Mouse (Mus musculus) heart, embryonic 10.5 days (tissue): ENCODE data around the gene Rapgef2. TPM values are rescaled to one million over a fixed set of nuclear protein-coding genes. Genes with fewer than 3 reads are reported as not detected.

ENCODE experiments used
- DNase-seq: peaks from one replicate; pipeline ENCODE4 v3.0.0-alpha.2; 2017; ENCODE audit warnings: low spot score
- H3K27ac ChIP-seq: fragments of 300-500 bp; sonication (generic); 2 replicates; pipeline ENCODE4 v1.5.1; 2016; ENCODE audit warnings: mild to moderate bottlenecking
- H3K27me3 ChIP-seq: fragments of 300-500 bp; sonication (generic); 2 replicates; pipeline ENCODE4 v1.6.1; 2016; ENCODE audit warnings: mild to moderate bottlenecking; ENCODE audit not compliant: poor library complexity, insufficient read depth, severe bottlenecking
- H3K36me3 ChIP-seq: fragments of 300-500 bp; sonication (generic); 2 replicates; pipeline ENCODE4 v1.6.1; 2016; ENCODE audit warnings: mild to moderate bottlenecking, moderate library complexity
- H3K4me1 ChIP-seq: fragments of 300-500 bp; sonication (generic); 2 replicates; pipeline ENCODE4 v1.6.1; 2016; ENCODE audit warnings: mild to moderate bottlenecking
- H3K4me3 ChIP-seq: fragments of 300-500 bp; sonication (generic); 2 replicates; pipeline ENCODE4 v1.5.1; 2016; ENCODE audit warnings: mild to moderate bottlenecking, moderate library complexity
- H3K9me3 ChIP-seq: fragments of 300-500 bp; sonication (generic); 2 replicates; pipeline ENCODE4 v1.6.1; 2016; ENCODE audit warnings: mild to moderate bottlenecking, moderate library complexity
- WGBS: fragments of 180-500 bp; shearing (Covaris S2); methylation state at CpG from one replicate; pipeline ENCODE4 v1.1.7; 2016; 5-methylcytosine and 5-hydroxymethylcytosine counted together
- polyA plus RNA-seq: library from polyadenylated mRNA; unstranded; fragments of >200 nt; fragmentation: Nextera tagmentation; extraction: Ambion mirVana; gene quantifications from 2 replicates; pipeline ENCODE4 v1.2.1, GENCODE M21; 2016

Rapgef2 gene
- polyA plus RNA-seq, 1 experiment from 2014 or later, result 4.4 TPM

DNA sequence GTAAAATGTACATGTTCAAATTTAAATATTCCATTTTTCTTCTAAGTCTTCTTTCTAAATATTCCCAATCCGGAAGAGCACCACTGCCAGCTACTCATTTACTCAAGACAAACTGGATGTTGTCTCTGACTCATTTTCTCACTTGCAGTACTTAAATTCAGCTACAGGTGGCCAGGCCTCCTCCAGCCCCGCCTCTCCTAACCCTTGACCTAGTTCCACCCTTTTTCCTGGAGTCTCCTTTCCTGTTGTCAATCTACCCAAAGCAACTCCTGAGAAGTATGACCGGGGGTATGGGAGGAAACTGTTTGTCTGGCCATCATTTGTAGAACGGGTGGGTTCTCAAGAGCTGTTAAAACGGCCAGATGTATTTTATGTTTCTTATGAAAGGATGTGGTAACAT lies 9.7 kb upstream of the Rapgef2 start:
- H3K4me3 ChIP-seq, result no peak overlapping the region
- H3K9me3 ChIP-seq, result no peaks in the 10 kb centered on the region
- no peak overlapping the region for H3K27ac ChIP-seq
- no peaks in the 10 kb centered on the region for H3K36me3 ChIP-seq
- no peaks in the 10 kb centered on the region for H3K4me1 ChIP-seq
- 59% methylated on average over 5 of the region's 5 CpGs for WGBS
- H3K27me3 ChIP-seq, result no peaks in the 10 kb centered on the region
- no peak for DNase-seq

DNA sequence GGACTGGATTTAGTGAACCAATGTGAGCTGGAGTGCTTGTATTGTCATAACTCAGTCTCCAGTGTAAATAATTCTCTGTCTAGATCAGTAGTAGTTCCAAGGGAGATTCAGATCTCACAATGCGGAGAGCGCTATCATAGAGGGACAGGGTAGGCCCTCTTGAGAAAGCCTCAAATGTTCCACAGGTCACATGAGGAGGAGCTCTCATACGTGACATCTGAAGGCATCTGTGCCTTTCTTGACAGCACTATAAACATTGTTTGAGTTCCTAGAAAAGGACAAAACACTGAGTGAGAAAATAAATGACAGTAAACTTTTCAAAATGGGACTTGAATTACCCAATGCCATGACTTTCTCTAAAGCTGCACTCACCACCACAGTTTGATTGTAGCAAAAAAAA lies 8.4 kb upstream of the Rapgef2 start:
- H3K27ac ChIP-seq, result no peak overlapping the region
- H3K27me3 ChIP-seq, result no peaks in the 10 kb centered on the region
- no peak overlapping the region for H3K4me3 ChIP-seq
- H3K4me1 ChIP-seq, result no peaks in the 10 kb centered on the region
- no peak for DNase-seq
- H3K36me3 ChIP-seq, result no peaks in the 10 kb centered on the region
- 87% methylated on average over 3 of the region's 3 CpGs for WGBS
- H3K9me3 ChIP-seq, result no peaks in the 10 kb centered on the region

- Histone ChIP-seq H3K4me3 (no peak overlapping the region), H3K27ac (no peak overlapping the region), H3K9me3 (no peaks in the 10 kb centered on the region), H3K36me3 (no peaks in the 10 kb centered on the region), H3K4me1 (no peaks in the 10 kb centered on the region), H3K27me3 (no peaks in the 10 kb centered on the region)
- WGBS, result 66% methylated on average over 4 of the region's 4 CpGs
- DNase-seq, result no peak
These were observed 6.7 kb upstream of the Rapgef2 start for GRCm38 (mm10) chr3:79293023-79293422.

- H3K27ac ChIP-seq, result no peak overlapping the region
- H3K27me3 ChIP-seq, result no peaks in the 10 kb centered on the region
- H3K4me1 ChIP-seq, result peaks cover 17% of the 10 kb centered on the region
- WGBS, result 69% methylated on average over 3 of the region's 3 CpGs
- no peaks in the 10 kb centered on the region for H3K36me3 ChIP-seq
- H3K4me3 ChIP-seq, result no peak overlapping the region
- no peak for DNase-seq
- H3K9me3 ChIP-seq, result no peaks in the 10 kb centered on the region
These were observed 2.7 kb upstream of the Rapgef2 start for GRCm38 (mm10) chr3:79289050-79289449.

- Histone ChIP-seq H3K4me1 (peaks cover 27% of the 10 kb centered on the region), H3K9me3 (no peaks in the 10 kb centered on the region), H3K27ac (peak overlapping the region; percentile 97), H3K4me3 (peak overlapping the region; percentile 93), H3K36me3 (no peaks in the 10 kb centered on the region), H3K27me3 (no peaks in the 10 kb centered on the region)
- DNase-seq, result no peak
- 17% methylated on average over 17 of the region's 17 CpGs for WGBS
These were observed 1.6 kb upstream of the Rapgef2 start for GRCm38 (mm10) chr3:79287699-79288458.

DNA sequence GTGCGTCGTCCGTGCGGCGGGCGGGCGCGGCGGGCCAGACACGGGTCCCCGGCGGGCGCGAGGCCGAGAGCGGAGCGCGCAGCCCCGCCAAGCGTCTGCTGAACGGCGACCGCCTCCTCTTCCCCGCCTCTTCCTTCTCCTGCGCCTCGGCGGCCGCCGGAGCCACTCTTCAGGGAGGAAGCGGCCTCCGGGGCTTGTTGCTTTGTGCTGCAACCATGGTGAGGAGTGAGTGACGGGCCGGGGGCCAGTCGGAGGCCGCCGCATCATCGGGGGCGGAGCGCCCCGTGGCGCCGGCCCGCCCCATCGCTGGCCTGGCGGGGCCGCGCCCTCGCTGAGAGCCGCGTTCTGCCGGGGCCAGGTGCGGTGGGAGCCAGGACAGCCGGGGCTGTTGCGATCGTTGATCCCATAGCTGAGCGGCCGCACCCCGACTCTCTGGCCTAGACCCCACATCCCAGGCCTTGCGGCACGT lies 825 bp upstream of the Rapgef2 start:
- Histone ChIP-seq H3K4me3 (peak overlapping the region; percentile 93), H3K9me3 (no peaks in the 10 kb centered on the region), H3K27ac (peak overlapping the region; percentile 97), H3K27me3 (no peaks in the 10 kb centered on the region), H3K4me1 (peaks cover 28% of the 10 kb centered on the region), H3K36me3 (no peaks in the 10 kb centered on the region)
- peak; percentile 98 for DNase-seq
- under 1% methylated on average over 60 of the region's 60 CpGs for WGBS

GRCm38 (mm10) chr3:79286031-79286375 lies 314 bp downstream of the Rapgef2 start:
- no peaks in the 10 kb centered on the region for H3K9me3 ChIP-seq
- peak overlapping the region; percentile 97 for H3K27ac ChIP-seq
- H3K4me3 ChIP-seq, result peak overlapping the region; percentile 93
- no peaks in the 10 kb centered on the region for H3K27me3 ChIP-seq
- DNase-seq, result no peak
- 1% methylated on average over 10 of the region's 10 CpGs for WGBS
- H3K36me3 ChIP-seq, result no peaks in the 10 kb centered on the region
- peaks cover 28% of the 10 kb centered on the region for H3K4me1 ChIP-seq

GRCm38 (mm10) chr3:79285097-79285675 lies 1.1 kb downstream of the Rapgef2 start:
- Histone ChIP-seq H3K4me3 (peak overlapping the region; percentile 93), H3K27me3 (no peaks in the 10 kb centered on the region), H3K4me1 (peaks cover 28% of the 10 kb centered on the region), H3K36me3 (no peaks in the 10 kb centered on the region), H3K9me3 (no peaks in the 10 kb centered on the region), H3K27ac (no peak overlapping the region)
- WGBS, result 59% methylated on average over 13 of the region's 13 CpGs
- no peak for DNase-seq

GRCm38 (mm10) chr3:79283976-79284375 lies 2.3 kb downstream of the Rapgef2 start:
- no peaks in the 10 kb centered on the region for H3K36me3 ChIP-seq

GRCm38 (mm10) chr3:79283031-79283430 lies 3.3 kb downstream of the Rapgef2 start:
- Histone ChIP-seq H3K36me3 (no peaks in the 10 kb centered on the region), H3K27me3 (no peaks in the 10 kb centered on the region), H3K4me3 (no peak overlapping the region), H3K27ac (no peak overlapping the region), H3K4me1 (peaks cover 30% of the 10 kb centered on the region), H3K9me3 (no peaks in the 10 kb centered on the region)
- DNase-seq, result no peak
- 50% methylated on average over 2 of the region's 2 CpGs for whole genome bisulfite sequencing

More at GRCm38 (mm10) chr3:79283976-79284375, 2.3 kb downstream of the Rapgef2 start:
- no peaks in the 10 kb centered on the region for H3K9me3 ChIP-seq
- WGBS, result 80% methylated on average over 3 of the region's 3 CpGs
- DNase-seq, result no peak
- peaks cover 28% of the 10 kb centered on the region for H3K4me1 ChIP-seq
- H3K4me3 ChIP-seq, result no peak overlapping the region
- H3K27ac ChIP-seq, result no peak overlapping the region
- H3K27me3 ChIP-seq, result no peaks in the 10 kb centered on the region

DNA sequence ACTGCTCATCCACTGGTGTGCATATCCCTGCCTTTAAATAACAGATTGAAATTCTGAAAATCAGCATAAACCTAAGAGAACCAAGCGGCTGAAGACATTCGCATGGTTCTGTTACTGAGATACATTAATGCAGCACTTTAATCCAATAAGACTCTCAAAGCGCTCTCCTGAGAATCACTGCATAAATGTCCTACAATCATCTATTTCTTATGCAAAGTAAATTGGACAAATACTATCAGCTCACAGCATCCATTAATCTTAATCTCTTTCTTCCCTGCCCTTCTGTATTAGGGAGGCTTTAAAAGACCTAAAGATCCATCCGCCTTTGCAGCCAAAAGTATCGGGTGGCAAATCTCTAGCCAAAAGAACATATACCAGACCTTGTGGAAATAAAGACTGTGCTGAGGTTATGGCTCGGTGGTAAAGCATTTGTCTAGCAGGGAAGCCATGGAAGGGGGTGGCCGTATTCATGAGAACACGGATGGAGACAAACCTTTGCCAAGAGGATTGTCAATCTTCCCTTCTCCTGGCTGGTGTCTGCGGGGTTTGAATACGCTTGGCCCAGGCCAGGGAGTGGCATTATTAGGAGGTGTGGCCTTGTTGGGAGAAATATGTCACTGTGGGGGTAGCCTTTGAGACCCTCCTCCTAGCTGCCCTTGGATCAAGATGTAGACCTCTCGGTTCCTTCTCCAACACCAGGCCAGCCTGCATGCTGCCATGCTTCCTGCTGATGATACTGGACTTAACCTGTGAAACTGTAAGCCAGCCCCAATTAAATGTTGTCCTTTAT lies 10.3 kb downstream of the Rapgef2 start:
- WGBS, result 94% methylated on average over 11 of the region's 11 CpGs
- no peak overlapping the region for H3K27ac ChIP-seq
- H3K4me1 ChIP-seq, result peaks cover 20% of the 10 kb centered on the region
- no peak for DNase-seq
- H3K36me3 ChIP-seq, result no peaks in the 10 kb centered on the region
- H3K27me3 ChIP-seq, result no peaks in the 10 kb centered on the region
- no peak overlapping the region for H3K4me3 ChIP-seq
- no peaks in the 10 kb centered on the region for H3K9me3 ChIP-seq

DNA sequence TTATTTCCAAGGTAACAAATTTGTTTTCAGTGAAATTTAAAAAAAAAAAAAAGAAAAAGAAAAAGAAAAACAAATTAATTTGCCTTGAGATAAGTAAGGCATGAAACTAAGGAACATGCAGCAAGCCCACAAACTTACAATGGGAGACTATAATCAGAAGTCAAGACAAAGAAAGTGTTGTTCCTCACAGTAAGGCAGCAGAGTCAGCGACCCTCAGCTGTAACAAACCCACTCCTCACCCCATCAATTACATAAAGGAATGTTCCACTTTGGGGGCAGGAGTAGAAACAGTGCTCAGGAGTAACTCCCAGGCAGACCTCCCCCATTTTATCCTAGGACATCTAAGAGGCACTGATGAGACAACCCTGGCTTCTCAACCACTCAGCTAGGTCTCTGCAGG lies 13.0 kb downstream of the Rapgef2 start:
- Histone ChIP-seq H3K4me1 (peaks cover 35% of the 10 kb centered on the region), H3K27ac (no peak overlapping the region), H3K4me3 (no peak overlapping the region), H3K27me3 (no peaks in the 10 kb centered on the region), H3K9me3 (no peaks in the 10 kb centered on the region), H3K36me3 (no peaks in the 10 kb centered on the region)
- 20% methylated on average over 1 of the region's 1 CpGs for WGBS
- no peak for DNase-seq

- Histone ChIP-seq H3K36me3 (no peaks in the 10 kb centered on the region), H3K4me3 (no peak overlapping the region), H3K27ac (no peak overlapping the region), H3K9me3 (no peaks in the 10 kb centered on the region), H3K4me1 (peaks cover 32% of the 10 kb centered on the region), H3K27me3 (no peaks in the 10 kb centered on the region)
- no peak for DNase-seq
- 70% methylated on average over 4 of the region's 4 CpGs for WGBS
These were observed 13.4 kb downstream of the Rapgef2 start for GRCm38 (mm10) chr3:79272939-79273338.
